Mouse (Mus musculus) heart, embryonic 11.5 days (tissue): ENCODE results near the gene Basp1. TPM values are rescaled to one million over a fixed set of nuclear protein-coding genes. Genes with fewer than 3 reads are reported as not detected.
A peak's percentile ranks its signal among the peaks of the same experiment; 100 is the strongest.

Source experiments
- ATAC-seq: fragments of 200-750 bp; cut with Nextera tagmentation; replicated peaks from 2 replicates; pipeline ENCODE4 v1.8.0; 2017; ENCODE audit warnings: moderate library complexity; ENCODE audit not compliant: insufficient number of reproducible peaks, low FRiP score, low TSS enrichment
- H3K27ac ChIP-seq: fragments of 300-500 bp; sonication (generic); 2 replicates; pipeline ENCODE4 v1.5.1; 2014; ENCODE audit warnings: mild to moderate bottlenecking, low read depth, low read length
- H3K27me3 ChIP-seq: fragments of 300-500 bp; sonication (generic); 2 replicates; pipeline ENCODE4 v1.6.1; 2014; ENCODE audit warnings: mild to moderate bottlenecking, low read length, mixed read lengths; ENCODE audit not compliant: control insufficient read depth, insufficient read depth
- H3K36me3 ChIP-seq: fragments of 300-500 bp; sonication (generic); 2 replicates; pipeline ENCODE4 v1.6.1; 2014; ENCODE audit warnings: mild to moderate bottlenecking, low read length, moderate library complexity, mixed read lengths; ENCODE audit not compliant: control insufficient read depth, insufficient read depth
- H3K4me1 ChIP-seq: fragments of 300-500 bp; sonication (generic); 2 replicates; pipeline ENCODE4 v1.6.1; 2014; ENCODE audit warnings: low read length; ENCODE audit not compliant: control insufficient read depth, insufficient read depth
- H3K4me2 ChIP-seq: fragments of 300-500 bp; sonication (generic); 2 replicates; pipeline ENCODE4 v1.6.1; 2014; ENCODE audit warnings: mild to moderate bottlenecking, moderate library complexity
- H3K4me3 ChIP-seq: fragments of 300-500 bp; sonication (generic); 2 replicates; pipeline ENCODE4 v1.5.1; 2014; ENCODE audit warnings: low read depth, low read length
- H3K9ac ChIP-seq: fragments of 300-500 bp; sonication (generic); 2 replicates; pipeline ENCODE4 v1.6.1; 2014; ENCODE audit warnings: mild to moderate bottlenecking, low read depth, low read length, moderate library complexity
- H3K9me3 ChIP-seq: fragments of 300-500 bp; sonication (generic); replicated peaks from 2 replicates; pipeline ENCODE4 v1.6.1; 2016; ENCODE audit warnings: low read length; ENCODE audit not compliant: control insufficient read depth
- WGBS: fragments of 180-500 bp; shearing (Covaris S2); extraction: QIAGEN DNeasy Blood & Tissue Kit; methylation state at CpG from one replicate; pipeline ENCODE4 v1.1.7; 2014; ENCODE audit not compliant: insufficient replicate concordance; 5-methylcytosine and 5-hydroxymethylcytosine counted together
- polyA plus RNA-seq: library from polyadenylated mRNA; unstranded; fragments of >200 nt; fragmentation: Nextera tagmentation; extraction: Ambion mirVana; gene quantifications from 2 replicates; pipeline ENCODE4 v1.2.1, GENCODE M21; 2014

The Basp1 gene
- polyA plus RNA-seq, 1 experiment from 2014 or later, result 15.3 TPM

DNA sequence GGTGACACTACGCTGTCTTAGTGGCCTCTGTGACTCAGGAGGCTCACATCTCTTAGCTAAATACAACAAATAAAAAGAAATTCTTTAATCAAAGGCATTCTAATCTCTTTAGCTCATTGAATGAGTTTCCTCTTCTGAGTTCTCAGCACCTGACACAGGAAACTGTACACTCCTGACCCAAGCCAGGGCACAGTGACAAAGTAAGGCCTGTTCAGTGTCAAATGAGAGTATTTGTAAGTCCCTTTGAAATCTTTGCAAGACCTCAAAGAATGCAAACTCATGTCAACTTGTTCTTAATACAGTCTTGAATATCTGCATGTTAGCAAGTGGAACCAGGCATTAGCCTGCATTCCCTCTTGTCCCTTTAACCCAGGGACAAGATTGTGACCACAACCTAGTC is 18.8 kb upstream of the Basp1 start:
- Histone ChIP-seq H3K27ac (no peak overlapping the region), H3K9ac (no peak overlapping the region), H3K4me3 (no peak overlapping the region), H3K4me1 (no peaks in the 10 kb centered on the region; the same call in 1 of the 2 replicates), H3K36me3 (no peaks in the 10 kb centered on the region), H3K27me3 (no peaks in the 10 kb centered on the region), H3K4me2 (no peak overlapping the region), H3K9me3 (no peaks in the 10 kb centered on the region)
- 56% methylated on average over 1 of the region's 1 CpGs for WGBS
- ATAC-seq, result no peak

- Histone ChIP-seq H3K4me1 (no peaks in the 10 kb centered on the region; the same call in 1 of the 2 replicates), H3K27me3 (no peaks in the 10 kb centered on the region), H3K4me2 (no peak overlapping the region), H3K9me3 (no peaks in the 10 kb centered on the region), H3K27ac (no peak overlapping the region), H3K36me3 (no peaks in the 10 kb centered on the region), H3K4me3 (no peak overlapping the region), H3K9ac (no peak overlapping the region)
- WGBS, result 71% methylated on average over 3 of the region's 3 CpGs
- ATAC-seq, result no peak
Observed at GRCm38 (mm10) chr15:25430167-25430566, 16.6 kb upstream of the Basp1 start.

DNA sequence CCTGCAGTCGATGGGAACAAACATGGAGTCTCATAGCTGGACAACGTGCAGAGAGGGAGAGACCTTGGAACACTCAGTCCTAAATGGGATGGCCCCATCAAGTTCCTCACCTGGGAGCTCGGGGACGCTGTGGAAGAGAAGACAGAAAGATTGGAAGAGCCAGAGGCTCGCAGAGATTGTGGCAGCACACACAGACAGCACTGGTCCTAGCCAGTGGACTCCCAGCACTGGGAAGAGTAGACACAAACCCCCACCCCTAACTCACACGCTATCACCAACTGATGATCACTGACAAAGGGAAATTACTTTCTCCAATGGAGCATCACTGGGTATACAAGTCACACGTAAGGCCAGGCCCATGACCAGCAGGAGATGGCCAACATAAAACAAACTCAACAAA is 15.4 kb upstream of the Basp1 start:
- no peaks in the 10 kb centered on the region for H3K36me3 ChIP-seq
- H3K9ac ChIP-seq, result no peak overlapping the region
- ATAC-seq, result no peak
- H3K4me3 ChIP-seq, result no peak overlapping the region
- no peaks in the 10 kb centered on the region for H3K27me3 ChIP-seq
- 74% methylated on average over 7 of the region's 7 CpGs for WGBS
- no peak overlapping the region for H3K27ac ChIP-seq
- H3K4me2 ChIP-seq, result no peak overlapping the region
- no peaks in the 10 kb centered on the region for H3K9me3 ChIP-seq
- no peaks in the 10 kb centered on the region; the same call in 1 of the 2 replicates for H3K4me1 ChIP-seq

- H3K4me2 ChIP-seq, result no peak overlapping the region
- H3K36me3 ChIP-seq, result no peaks in the 10 kb centered on the region
- no peak overlapping the region for H3K9ac ChIP-seq
- ATAC-seq, result no peak
- no peaks in the 10 kb centered on the region for H3K9me3 ChIP-seq
- H3K4me3 ChIP-seq, result no peak overlapping the region
- H3K27ac ChIP-seq, result no peak overlapping the region
- 47% methylated on average over 7 of the region's 7 CpGs for WGBS
- H3K4me1 ChIP-seq, result no peaks in the 10 kb centered on the region; the same call in 1 of the 2 replicates
- H3K27me3 ChIP-seq, result no peaks in the 10 kb centered on the region
Observed at GRCm38 (mm10) chr15:25428551-25428950, 15.0 kb upstream of the Basp1 start.

- H3K9ac ChIP-seq, result no peak overlapping the region
- H3K9me3 ChIP-seq, result no peaks in the 10 kb centered on the region
- no peak overlapping the region for H3K4me3 ChIP-seq
- WGBS, result 75% methylated on average over 9 of the region's 9 CpGs
- H3K36me3 ChIP-seq, result no peaks in the 10 kb centered on the region
- H3K27me3 ChIP-seq, result no peaks in the 10 kb centered on the region
- H3K27ac ChIP-seq, result no peak overlapping the region
- no peaks in the 10 kb centered on the region for H3K4me1 ChIP-seq
- no peak for ATAC-seq
- H3K4me2 ChIP-seq, result no peak overlapping the region
Observed at GRCm38 (mm10) chr15:25420266-25420665, 6.7 kb upstream of the Basp1 start.

- no peak overlapping the region for H3K4me2 ChIP-seq
Observed at GRCm38 (mm10) chr15:25416367-25416766, 2.8 kb upstream of the Basp1 start.

GRCm38 (mm10) chr15:25415958-25416357 is 2.4 kb upstream of the Basp1 start:
- ATAC-seq, result no peak
- H3K9me3 ChIP-seq, result no peaks in the 10 kb centered on the region
- H3K27ac ChIP-seq, result no peak overlapping the region
- H3K36me3 ChIP-seq, result no peaks in the 10 kb centered on the region
- H3K4me1 ChIP-seq, result no peaks in the 10 kb centered on the region
- H3K4me3 ChIP-seq, result no peak overlapping the region
- H3K27me3 ChIP-seq, result no peaks in the 10 kb centered on the region
- 64% methylated on average over 4 of the region's 4 CpGs for WGBS
- no peak overlapping the region for H3K9ac ChIP-seq
- H3K4me2 ChIP-seq, result no peak overlapping the region

More at GRCm38 (mm10) chr15:25416367-25416766, 2.8 kb upstream of the Basp1 start:
- 60% methylated on average over 6 of the region's 6 CpGs for WGBS
- no peak for ATAC-seq
- H3K36me3 ChIP-seq, result no peaks in the 10 kb centered on the region
- no peak overlapping the region for H3K27ac ChIP-seq
- no peaks in the 10 kb centered on the region for H3K9me3 ChIP-seq
- H3K9ac ChIP-seq, result no peak overlapping the region
- no peak overlapping the region for H3K4me3 ChIP-seq
- H3K27me3 ChIP-seq, result no peaks in the 10 kb centered on the region
- H3K4me1 ChIP-seq, result no peaks in the 10 kb centered on the region

- Histone ChIP-seq H3K4me1 (no peaks in the 10 kb centered on the region), H3K36me3 (no peaks in the 10 kb centered on the region), H3K4me2 (peak overlapping the region; percentile 69), H3K4me3 (peak overlapping the region; percentile 75), H3K27ac (no peak overlapping the region), H3K9me3 (no peaks in the 10 kb centered on the region), H3K27me3 (no peaks in the 10 kb centered on the region), H3K9ac (no peak overlapping the region)
- WGBS, result under 1% methylated on average over 14 of the region's 14 CpGs
- no peak for ATAC-seq
Observed at GRCm38 (mm10) chr15:25414747-25415119, 1.2 kb upstream of the Basp1 start.

DNA sequence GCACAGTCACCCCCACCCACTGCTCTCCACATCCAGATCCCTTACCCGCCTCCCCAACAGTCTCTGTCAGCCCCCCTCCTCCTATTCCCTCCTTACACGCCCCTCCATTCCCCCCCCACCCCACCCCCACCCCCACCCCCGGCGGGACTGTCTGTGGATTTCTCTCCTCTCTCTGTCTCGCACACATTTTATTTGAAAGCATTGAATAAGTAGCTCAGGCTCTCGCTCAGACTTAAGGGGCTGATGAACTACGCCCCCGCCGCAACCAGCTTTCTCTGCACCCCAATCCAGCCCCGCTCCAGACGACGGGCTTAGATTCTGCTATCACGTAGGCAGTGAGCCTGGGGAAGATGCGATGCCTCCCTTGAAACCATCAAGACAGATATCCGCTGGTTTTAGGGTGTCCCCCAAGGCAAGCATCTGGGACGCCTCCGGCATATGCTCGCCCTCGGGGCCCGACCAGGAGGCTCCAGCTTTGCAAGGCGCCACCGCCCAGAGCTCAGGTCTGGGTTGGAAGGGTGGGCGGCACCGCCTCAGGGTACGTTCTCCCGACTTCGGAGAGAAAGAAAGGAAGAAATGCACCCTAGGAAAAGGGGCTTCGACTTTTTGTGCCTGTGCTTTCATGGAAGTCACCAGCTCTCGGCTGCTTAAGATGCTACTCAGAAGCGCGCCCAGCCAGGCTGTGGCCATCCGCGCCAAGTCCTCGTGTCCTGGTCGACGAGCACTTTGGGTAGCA is 615 bp upstream of the Basp1 start:
- peak overlapping the region; percentile 69 for H3K4me2 ChIP-seq
- no peaks in the 10 kb centered on the region for H3K27me3 ChIP-seq
- peak; percentile 50; the same call in 1 of the 2 replicates for ATAC-seq
- H3K36me3 ChIP-seq, result no peaks in the 10 kb centered on the region
- H3K9ac ChIP-seq, result peak overlapping the region; percentile 71; the same call in 1 of the 2 replicates
- no peaks in the 10 kb centered on the region for H3K4me1 ChIP-seq
- H3K4me3 ChIP-seq, result peak overlapping the region; percentile 75
- H3K9me3 ChIP-seq, result no peaks in the 10 kb centered on the region
- H3K27ac ChIP-seq, result no peak overlapping the region
- WGBS, result under 1% methylated on average over 36 of the region's 36 CpGs
